Mouse (Mus musculus) common myeloid progenitor, adult 5-6 weeks (primary cell): Measurements from ENCODE around the gene Sgpl1. TPM values are rescaled to one million over a fixed set of nuclear protein-coding genes. Genes with fewer than 3 reads are reported as not detected.

Experiments
- ATAC-seq: replicated peaks from 2 replicates; pipeline ENCODE4 v1.8.0; 2016; ENCODE audit warnings: low read depth, mild to moderate bottlenecking, moderate TSS enrichment, inconsistent platforms; ENCODE audit not compliant: poor library complexity, severe bottlenecking
- total RNA-seq: library from RNA; stranded (forward); fragments of 200-1000, 187-1606 nt; gene quantifications from 2 replicates; pipeline ENCODE4 v1.2.3, GENCODE M21; 2017

The Sgpl1 gene
- 26.1 and 42.9 TPM in 2 replicates for total RNA-seq

GRCm38 (mm10) chr10:61147157-61148040 is at the start of gene Sgpl1:
Gene Sgpl1 (minus strand): TSS chr10:61147703.
- peak; percentile 72 for ATAC-seq

DNA sequence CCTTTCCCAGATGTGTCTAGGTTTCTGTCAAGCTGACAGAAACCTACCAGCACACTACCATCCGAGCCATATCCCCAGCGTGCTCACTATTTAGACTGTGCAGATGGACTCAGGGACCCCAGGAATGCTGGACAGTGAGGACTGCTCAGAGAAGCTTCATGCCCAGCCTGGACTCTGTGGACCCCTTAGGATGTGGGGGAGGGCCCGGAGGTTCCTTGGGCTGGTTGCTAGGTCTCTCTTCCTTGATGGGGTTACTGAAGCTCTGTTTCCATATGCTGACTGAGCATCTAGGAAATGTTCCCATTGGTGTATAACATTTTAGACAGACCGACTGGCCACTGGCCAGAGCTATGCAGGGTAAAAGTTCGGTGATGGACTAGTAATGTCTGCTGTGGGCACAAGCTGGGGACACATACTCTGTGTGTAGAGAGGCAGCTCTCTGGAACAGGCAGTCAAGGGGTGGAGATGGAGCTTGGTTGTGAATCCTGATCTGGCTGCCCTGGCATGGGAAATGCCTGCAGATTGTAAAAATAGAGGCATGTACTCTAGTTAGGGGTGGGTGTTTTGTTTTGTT is 48.3 kb upstream of the Sgpl1 start:
- ATAC-seq = no peak

DNA sequence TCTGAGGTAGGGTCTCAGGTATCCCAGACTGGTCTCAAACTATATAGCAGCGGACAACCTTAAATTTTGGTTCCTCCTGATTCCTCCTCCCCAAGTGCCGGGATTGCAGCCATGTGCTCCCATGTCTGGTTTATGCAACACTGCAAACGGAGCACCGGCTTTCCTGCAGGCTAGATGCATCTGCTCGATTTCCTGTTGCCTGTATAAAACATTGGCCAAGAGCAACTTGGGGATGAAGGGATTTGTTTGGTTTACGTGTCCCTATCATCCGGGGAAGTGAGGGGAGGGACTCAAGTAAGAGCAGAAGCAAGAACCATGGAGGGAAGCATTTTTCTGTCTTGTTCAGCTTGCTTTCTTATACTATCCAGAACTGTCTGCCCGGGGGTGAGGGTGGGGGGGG is 47.7 kb upstream of the Sgpl1 start:
- no peak for ATAC-seq

- ATAC-seq = no peak
These were observed 47.1 kb upstream of the Sgpl1 start for GRCm38 (mm10) chr10:61194611-61195010.

GRCm38 (mm10) chr10:61188010-61188409 is 40.5 kb upstream of the Sgpl1 start:
- ATAC-seq = peak; percentile 71

DNA sequence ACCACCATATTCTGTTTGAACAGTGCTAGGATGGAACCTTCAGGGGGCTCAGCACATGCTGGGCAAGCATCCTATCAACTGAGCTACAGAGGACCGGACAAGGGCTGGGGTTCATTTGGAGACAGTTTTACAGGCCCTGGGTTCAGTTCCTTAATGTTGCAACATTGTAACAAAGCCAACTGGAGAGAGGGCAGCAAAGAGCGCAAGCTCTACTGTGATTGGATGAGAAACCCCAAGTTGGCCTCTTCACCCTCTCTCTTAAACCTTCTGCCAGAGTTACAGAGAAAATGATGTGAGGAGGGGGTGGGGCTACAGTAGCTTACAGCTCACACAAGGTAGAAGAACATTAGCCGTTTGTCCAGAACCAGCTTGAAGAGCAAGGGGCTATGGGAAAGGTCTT is 39.5 kb upstream of the Sgpl1 start:
- no peak for ATAC-seq

- ATAC-seq = no peak
These were observed 32.4 kb upstream of the Sgpl1 start for GRCm38 (mm10) chr10:61179927-61180326.

GRCm38 (mm10) chr10:61178687-61179086 is 31.2 kb upstream of the Sgpl1 start:
- no peak for ATAC-seq

GRCm38 (mm10) chr10:61177751-61178150 is 30.2 kb upstream of the Sgpl1 start:
- no peak for ATAC-seq

DNA sequence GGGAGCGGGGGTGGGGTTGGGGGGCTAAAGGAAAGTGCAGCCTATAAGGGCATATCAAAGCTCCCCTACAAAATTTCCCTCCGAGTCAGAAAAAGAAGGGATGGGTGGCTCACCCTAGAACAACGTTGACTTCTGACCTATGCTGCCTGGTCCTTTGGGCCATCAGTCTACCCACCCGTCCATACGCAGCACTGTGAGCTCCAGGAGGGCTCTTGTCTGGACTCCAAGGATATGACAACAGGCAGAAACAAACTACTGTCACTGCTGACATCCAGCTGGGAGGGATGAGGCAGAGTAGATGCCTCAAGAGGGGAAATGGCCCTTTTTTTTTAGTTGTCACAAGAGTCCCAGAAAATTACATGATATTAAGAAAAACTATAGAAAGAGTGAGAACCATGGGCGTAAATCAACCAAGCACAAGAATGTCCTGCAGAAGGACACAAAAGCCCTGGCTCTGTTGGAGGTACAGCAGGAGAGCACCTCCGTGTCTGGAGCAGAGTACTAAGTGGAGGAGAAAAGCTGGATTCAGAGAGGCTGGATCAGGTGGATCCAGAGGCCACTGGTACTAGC is 28.8 kb upstream of the Sgpl1 start:
- no peak for ATAC-seq

DNA sequence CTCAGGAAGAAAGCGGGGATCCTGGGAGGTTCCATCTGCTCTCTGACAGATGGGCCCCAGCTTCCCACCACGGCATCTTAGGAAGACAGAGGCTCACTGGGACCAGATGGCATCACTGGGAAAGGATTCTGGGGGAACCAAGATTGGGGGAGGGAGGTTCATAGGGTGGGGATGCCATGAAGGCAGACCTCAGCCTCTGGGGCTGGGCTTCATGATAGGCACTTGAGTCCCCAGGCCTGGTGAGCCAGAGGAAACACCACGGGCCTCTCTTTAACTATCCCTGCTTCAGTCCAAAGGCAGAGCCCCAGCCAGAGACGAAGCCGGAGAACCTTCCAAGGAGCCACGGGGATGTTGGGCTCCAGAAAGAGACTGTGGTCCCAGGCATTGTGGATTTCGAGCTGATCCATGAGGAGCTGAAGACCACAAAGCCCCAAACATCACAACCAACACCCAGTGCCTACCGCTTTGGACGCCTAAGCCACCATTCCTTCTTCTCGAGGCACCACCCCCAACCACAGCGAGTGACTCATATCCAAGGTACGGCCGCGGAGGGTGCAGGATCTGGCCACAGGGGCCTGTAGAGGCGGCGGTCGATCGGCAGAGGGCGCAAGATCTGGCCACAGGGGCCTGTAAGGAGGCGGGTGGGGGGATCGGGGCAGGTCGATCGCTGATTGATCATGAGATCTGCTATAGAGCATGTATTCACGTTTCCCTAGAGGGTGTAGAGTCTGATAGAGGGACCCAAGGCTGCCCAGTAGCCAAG is 28.1 kb upstream of the Sgpl1 start:
- peak; percentile 93 for ATAC-seq

- ATAC-seq = no peak
These were observed 27.4 kb upstream of the Sgpl1 start for GRCm38 (mm10) chr10:61174711-61175441.

GRCm38 (mm10) chr10:61172496-61172895 is 25.0 kb upstream of the Sgpl1 start:
- no peak for ATAC-seq

GRCm38 (mm10) chr10:61171654-61172053 is 24.2 kb upstream of the Sgpl1 start, which contains the start of gene Tbata:
Gene Tbata (plus strand): TSS chr10:61171954.
- ATAC-seq = no peak

- no peak for ATAC-seq
These were observed 20.9 kb upstream of the Sgpl1 start for GRCm38 (mm10) chr10:61168393-61168792.

- ATAC-seq = peak; percentile 89
These were observed 20.0 kb upstream of the Sgpl1 start for GRCm38 (mm10) chr10:61167333-61168096.

DNA sequence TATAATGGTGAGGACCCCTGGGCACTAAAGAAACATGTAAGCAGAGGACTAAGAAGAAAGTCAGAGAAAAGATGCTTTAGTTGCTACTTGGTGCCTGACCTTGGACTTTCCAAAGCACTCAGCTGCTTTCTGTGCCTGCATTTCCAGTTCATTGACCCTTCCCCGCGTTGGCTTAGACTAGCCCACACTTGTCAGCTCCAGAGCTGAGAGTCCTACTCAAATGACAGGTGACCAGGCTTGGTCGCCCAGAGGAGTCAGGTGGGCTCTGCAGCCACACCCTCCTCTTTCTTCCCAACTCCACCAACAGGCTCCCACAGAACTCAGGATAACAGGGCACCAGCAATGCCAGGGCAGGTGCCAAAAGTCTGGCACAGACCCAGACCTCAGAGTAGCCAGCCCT is 14.9 kb upstream of the Sgpl1 start:
- ATAC-seq = no peak

DNA sequence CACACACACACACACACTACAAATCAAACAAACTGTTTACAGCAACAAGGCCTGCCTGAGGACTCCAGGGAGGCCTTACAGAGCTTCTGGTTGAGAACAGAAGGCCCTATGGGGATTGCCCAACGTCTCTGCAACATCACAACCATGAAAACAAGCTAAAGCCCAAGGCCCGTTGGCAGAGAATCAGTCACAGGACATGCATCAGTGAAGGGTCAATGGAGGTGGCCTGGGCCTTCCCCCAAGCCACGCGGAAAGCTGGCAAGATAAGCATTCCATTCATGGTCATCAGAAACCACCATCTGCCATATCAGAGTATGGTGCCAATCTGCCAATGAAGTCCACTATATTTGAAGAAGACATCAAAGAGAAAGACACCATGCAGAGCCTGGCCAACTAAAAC is 13.2 kb upstream of the Sgpl1 start:
- ATAC-seq = no peak

GRCm38 (mm10) chr10:61160089-61160488 is 12.6 kb upstream of the Sgpl1 start:
- ATAC-seq = no peak
